Mouse (Mus musculus): Measurements from ENCODE around the gene Dleu7.

DNA sequence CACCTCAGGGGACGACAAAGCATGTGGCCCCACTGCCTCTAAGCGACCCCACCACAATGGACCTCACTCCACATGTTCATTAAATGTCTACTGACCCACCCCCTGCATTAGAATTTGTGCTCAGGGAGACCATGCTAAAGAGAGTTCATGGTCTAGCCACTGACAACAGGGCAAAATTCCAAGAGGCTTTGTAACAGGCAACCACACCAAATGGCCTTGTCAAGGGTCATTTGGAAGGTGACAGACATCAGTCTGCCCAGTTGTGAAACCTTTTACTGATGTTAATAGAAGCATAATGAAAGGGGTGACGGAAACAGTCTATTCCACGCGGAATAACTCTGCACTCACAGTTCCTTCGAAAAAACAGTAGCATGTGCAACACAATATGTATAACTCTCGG, 44.5 kb downstream of the Dleu7 start:
- TF ChIP-seq EP300 (IDR thresholded peaks at IDR 0.05) (no peak), CTCF (IDR thresholded peaks at IDR 0.05) (no peak)

Measured in lung, postnatal 0 days (tissue).